Mouse (Mus musculus) midbrain, embryonic 14.5 days (tissue): ENCODE data around the gene Plxdc1. TPM values are rescaled to one million over a fixed set of nuclear protein-coding genes. Genes with fewer than 3 reads are reported as not detected.

ENCODE experiments used
- ATAC-seq: fragments of 200-750 bp; cut with Nextera tagmentation; 2 replicates; pipeline ENCODE4 v1.8.0; 2017; ENCODE audit warnings: moderate number of reproducible peaks, moderate library complexity; ENCODE audit not compliant: low FRiP score, low TSS enrichment
- DNase-seq: peaks from one replicate; pipeline ENCODE4 v3.0.0-alpha.2; 2015
- H3K27ac ChIP-seq: fragments of 300-500 bp; sonication (generic); replicated peaks from 2 replicates; pipeline ENCODE4 v1.5.1; 2014; ENCODE audit warnings: mild to moderate bottlenecking, low read depth, low read length, moderate library complexity
- H3K27me3 ChIP-seq: fragments of 300-500 bp; sonication (generic); 2 replicates; pipeline ENCODE4 v1.6.1; 2014; ENCODE audit warnings: low read length, control low read depth, mixed read lengths; ENCODE audit not compliant: control insufficient read depth, insufficient read depth
- H3K36me3 ChIP-seq: fragments of 300-500 bp; sonication (generic); 2 replicates; pipeline ENCODE4 v1.6.1; 2014; ENCODE audit warnings: low read length, control low read depth; ENCODE audit not compliant: control insufficient read depth, insufficient read depth
- H3K4me1 ChIP-seq: fragments of 300-500 bp; sonication (generic); 2 replicates; pipeline ENCODE4 v1.6.1; 2014; ENCODE audit warnings: mild to moderate bottlenecking, antibody characterized with exemption, low read length, control low read depth; ENCODE audit not compliant: control insufficient read depth, insufficient read depth
- H3K4me2 ChIP-seq: fragments of 300-500 bp; sonication (generic); 2 replicates; pipeline ENCODE4 v1.6.1; 2014; ENCODE audit warnings: mild to moderate bottlenecking, low read length, moderate library complexity
- H3K4me3 ChIP-seq: fragments of 300-500 bp; sonication (generic); replicated peaks from 2 replicates; pipeline ENCODE4 v1.5.1; 2014; ENCODE audit warnings: low read depth, low read length
- H3K9ac ChIP-seq: fragments of 300-500 bp; sonication (generic); replicated peaks from 2 replicates; pipeline ENCODE4 v1.6.1; 2014; ENCODE audit warnings: mild to moderate bottlenecking, low read length, moderate library complexity
- H3K9me3 ChIP-seq: fragments of 300-500 bp; sonication (generic); 2 replicates; pipeline ENCODE4 v1.6.1; 2016; ENCODE audit warnings: low read length, control low read depth, mixed read lengths; ENCODE audit not compliant: control insufficient read depth
- WGBS: fragments of 180-500 bp; shearing (Covaris S2); extraction: QIAGEN DNeasy Blood & Tissue Kit; methylation state at CpG from one replicate; pipeline ENCODE4 v1.1.7; 2014; 5-methylcytosine and 5-hydroxymethylcytosine counted together
- polyA plus RNA-seq: library from polyadenylated mRNA; unstranded; fragments of >200 nt; fragmentation: Nextera tagmentation; extraction: Ambion mirVana; gene quantifications from 2 replicates; pipeline ENCODE4 v1.2.1, GENCODE M21; 2014

Gene Plxdc1
- polyA plus RNA-seq, 1 experiment from 2014 or later: 0.96 TPM

DNA sequence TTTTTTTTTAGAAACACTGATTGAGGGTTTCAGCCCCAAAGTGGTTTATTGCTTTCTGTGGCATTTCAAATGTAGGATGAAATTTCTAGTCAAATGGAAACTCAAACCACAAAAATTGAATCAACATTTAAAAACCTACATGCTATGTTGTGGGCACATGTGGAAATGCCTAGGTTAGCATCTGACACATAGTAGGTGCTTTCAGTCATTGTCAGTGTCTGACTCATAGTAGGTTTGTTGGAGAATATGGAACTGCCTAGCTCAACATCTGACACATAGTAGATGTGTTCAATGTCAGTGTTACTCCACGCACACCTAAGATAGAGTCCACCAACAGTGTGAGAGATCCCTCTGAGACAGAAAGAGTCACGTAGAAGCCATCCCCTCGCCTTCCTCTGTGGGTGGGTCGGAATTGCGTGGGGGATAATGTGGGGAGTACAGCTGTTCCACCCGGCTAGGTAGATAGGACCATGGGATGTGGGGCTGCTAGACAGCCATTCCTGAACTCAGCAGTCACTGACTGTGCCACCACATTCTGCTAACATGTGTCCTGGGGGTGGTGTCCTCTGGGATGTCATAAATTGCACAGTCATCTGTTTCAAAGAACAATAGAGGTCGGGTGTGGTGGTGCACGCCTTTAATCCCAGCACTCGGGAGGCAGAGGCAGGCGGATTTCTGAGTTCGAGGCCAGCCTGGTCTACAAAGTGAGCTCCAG is 77.5 kb downstream of the Plxdc1 start:
- Histone ChIP-seq H3K27ac (no peak overlapping the region), H3K36me3 (no peaks in the 10 kb centered on the region), H3K4me2 (no peak overlapping the region), H3K27me3 (no peaks in the 10 kb centered on the region), H3K9me3 (no peaks in the 10 kb centered on the region), H3K4me1 (no peaks in the 10 kb centered on the region), H3K9ac (no peak overlapping the region), H3K4me3 (no peak overlapping the region)
- ATAC-seq (no peak), DNase-seq (no peak)
- 90% methylated on average over 11 of the region's 11 CpGs for WGBS

DNA sequence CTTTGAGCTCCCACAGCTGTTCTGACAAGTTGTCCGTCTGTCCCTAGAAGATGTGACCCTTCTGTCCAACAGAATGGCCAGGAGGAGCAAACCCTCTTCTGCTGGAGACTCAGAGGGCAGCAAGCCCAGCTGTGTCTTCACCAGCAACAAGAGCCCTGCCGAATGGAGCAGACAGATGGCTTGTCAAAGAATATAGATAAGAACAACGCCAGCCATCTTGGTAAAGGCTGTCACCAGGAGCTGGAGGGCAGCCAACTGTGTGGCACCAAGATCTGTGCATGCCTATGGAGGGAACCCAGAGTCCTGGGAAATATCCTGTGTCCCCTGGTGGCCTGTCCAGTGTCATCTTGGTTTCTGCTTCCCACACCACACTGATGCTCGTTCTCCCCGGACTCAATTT is 78.3 kb downstream of the Plxdc1 start:
- no peaks in the 10 kb centered on the region for H3K4me1 ChIP-seq
- no peak overlapping the region for H3K27ac ChIP-seq
- no peaks in the 10 kb centered on the region for H3K27me3 ChIP-seq
- H3K4me3 ChIP-seq: no peak overlapping the region
- no peaks in the 10 kb centered on the region for H3K9me3 ChIP-seq
- DNase-seq: no peak
- WGBS: 91% methylated on average over 5 of the region's 5 CpGs
- no peak overlapping the region for H3K9ac ChIP-seq
- H3K36me3 ChIP-seq: no peaks in the 10 kb centered on the region
- ATAC-seq: no peak
- no peak overlapping the region for H3K4me2 ChIP-seq

DNA sequence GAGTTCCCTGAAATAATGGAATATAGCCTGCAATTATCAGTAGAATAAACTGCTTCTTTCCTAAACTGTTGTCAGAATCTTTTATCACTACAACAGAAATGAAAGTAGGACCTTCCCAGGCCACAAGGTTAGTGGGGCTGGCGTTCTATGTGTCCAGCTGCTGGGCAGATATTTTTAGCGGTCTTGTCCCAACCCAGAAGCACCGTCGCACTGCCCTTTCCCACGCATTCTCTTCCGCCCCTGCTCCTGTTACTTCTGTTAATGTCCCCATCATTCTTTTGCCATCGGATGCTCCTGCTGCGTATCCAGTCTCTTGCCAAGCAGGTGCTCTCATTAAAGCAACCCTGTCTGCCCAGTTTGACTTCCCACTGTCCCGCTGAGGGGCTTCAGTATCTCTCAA is 79.3 kb downstream of the Plxdc1 start:
- H3K4me2 ChIP-seq: no peak overlapping the region
- no peak overlapping the region for H3K9ac ChIP-seq
- ATAC-seq (no peak), DNase-seq (no peak)
- 90% methylated on average over 9 of the region's 9 CpGs for WGBS
- H3K36me3 ChIP-seq: no peaks in the 10 kb centered on the region
- no peaks in the 10 kb centered on the region for H3K27me3 ChIP-seq
- no peak overlapping the region for H3K4me3 ChIP-seq
- no peaks in the 10 kb centered on the region for H3K4me1 ChIP-seq
- no peak overlapping the region for H3K27ac ChIP-seq
- H3K9me3 ChIP-seq: no peaks in the 10 kb centered on the region

DNA sequence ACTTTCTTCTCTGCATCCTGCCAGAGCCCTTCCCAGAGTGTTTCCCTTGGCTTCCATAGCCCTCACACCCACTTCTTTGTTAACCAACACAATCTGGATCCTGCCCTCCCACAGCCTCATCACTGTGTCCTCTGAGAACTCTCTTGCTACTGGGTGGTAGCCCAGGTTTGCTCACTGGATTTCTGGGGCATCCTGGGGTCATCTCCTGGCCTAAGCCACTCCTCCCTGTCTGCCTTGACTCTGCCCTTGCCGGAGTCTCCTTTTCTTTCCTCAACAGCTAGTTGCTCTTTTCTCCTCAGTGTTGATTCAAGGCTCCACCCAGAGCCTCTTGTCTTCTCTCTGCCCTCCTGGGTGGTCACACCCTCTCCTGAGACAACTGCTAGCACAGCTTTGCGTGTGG is 80.3 kb downstream of the Plxdc1 start:
- DNase-seq (no peak), ATAC-seq (no peak)
- H3K4me2 ChIP-seq: no peak overlapping the region
- H3K4me1 ChIP-seq: no peaks in the 10 kb centered on the region
- H3K36me3 ChIP-seq: no peaks in the 10 kb centered on the region
- WGBS: 63% methylated on average over 2 of the region's 2 CpGs
- no peak overlapping the region for H3K27ac ChIP-seq
- no peaks in the 10 kb centered on the region for H3K27me3 ChIP-seq
- H3K9ac ChIP-seq: no peak overlapping the region
- no peaks in the 10 kb centered on the region for H3K9me3 ChIP-seq
- no peak overlapping the region for H3K4me3 ChIP-seq

GRCm38 (mm10) chr11:97905540-97905939 is 80.7 kb downstream of the Plxdc1 start:
- WGBS: 88% methylated on average over 2 of the region's 2 CpGs
- no peaks in the 10 kb centered on the region for H3K27me3 ChIP-seq
- no peak for ATAC-seq
- H3K4me2 ChIP-seq: no peak overlapping the region
- H3K4me1 ChIP-seq: no peaks in the 10 kb centered on the region
- no peak overlapping the region for H3K4me3 ChIP-seq
- no peak for DNase-seq
- H3K9ac ChIP-seq: no peak overlapping the region
- no peaks in the 10 kb centered on the region for H3K36me3 ChIP-seq
- H3K27ac ChIP-seq: no peak overlapping the region
- no peaks in the 10 kb centered on the region for H3K9me3 ChIP-seq

DNA sequence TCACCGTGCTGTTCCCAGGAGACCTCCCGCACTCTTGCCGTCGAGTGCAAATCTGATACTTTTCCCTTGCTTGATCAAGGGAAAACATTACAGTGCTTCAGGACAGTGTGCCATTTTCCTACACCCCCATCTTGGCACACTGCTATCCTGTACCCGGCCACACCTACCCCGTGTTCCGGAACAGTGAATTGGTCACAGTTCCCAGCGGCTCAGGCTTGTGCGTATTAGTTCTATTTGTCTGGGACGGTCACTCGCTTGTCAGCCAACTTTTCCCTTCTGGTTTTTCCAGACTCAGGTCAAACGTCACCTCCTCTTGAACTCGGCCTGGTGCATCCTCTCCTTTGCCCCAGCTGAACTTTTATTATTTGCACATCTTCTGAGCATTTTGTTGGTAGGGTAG is 81.4 kb downstream of the Plxdc1 start:
- no peak for DNase-seq
- Histone ChIP-seq H3K27me3 (no peaks in the 10 kb centered on the region), H3K4me3 (no peak overlapping the region), H3K4me1 (no peaks in the 10 kb centered on the region), H3K9me3 (no peaks in the 10 kb centered on the region), H3K9ac (no peak overlapping the region), H3K4me2 (no peak overlapping the region), H3K27ac (no peak overlapping the region), H3K36me3 (no peaks in the 10 kb centered on the region)
- ATAC-seq: no peak
- WGBS: 88% methylated on average over 13 of the region's 13 CpGs

GRCm38 (mm10) chr11:97901806-97902205 is 84.4 kb downstream of the Plxdc1 start:
- no peaks in the 10 kb centered on the region for H3K4me1 ChIP-seq
- no peak overlapping the region for H3K27ac ChIP-seq
- H3K27me3 ChIP-seq: no peaks in the 10 kb centered on the region
- 81% methylated on average over 6 of the region's 6 CpGs for WGBS
- DNase-seq (no peak), ATAC-seq (no peak)
- no peak overlapping the region for H3K9ac ChIP-seq
- H3K4me3 ChIP-seq: no peak overlapping the region
- no peaks in the 10 kb centered on the region for H3K36me3 ChIP-seq
- H3K4me2 ChIP-seq: no peak overlapping the region
- no peaks in the 10 kb centered on the region for H3K9me3 ChIP-seq

GRCm38 (mm10) chr11:97899822-97900221 is 86.4 kb downstream of the Plxdc1 start:
- Histone ChIP-seq H3K4me3 (no peak overlapping the region), H3K27me3 (no peaks in the 10 kb centered on the region), H3K4me2 (no peak overlapping the region), H3K9ac (no peak overlapping the region), H3K9me3 (no peaks in the 10 kb centered on the region), H3K4me1 (no peaks in the 10 kb centered on the region), H3K27ac (no peak overlapping the region), H3K36me3 (no peaks in the 10 kb centered on the region)
- ATAC-seq (no peak), DNase-seq (peak; percentile 97)
- 3% methylated on average over 2 of the region's 2 CpGs for WGBS

- Histone ChIP-seq H3K36me3 (no peaks in the 10 kb centered on the region), H3K4me2 (no peak overlapping the region), H3K4me1 (no peaks in the 10 kb centered on the region), H3K9ac (no peak overlapping the region), H3K4me3 (no peak overlapping the region), H3K27ac (no peak overlapping the region), H3K27me3 (no peaks in the 10 kb centered on the region), H3K9me3 (no peaks in the 10 kb centered on the region)
- DNase-seq (no peak), ATAC-seq (no peak)
- WGBS: 78% methylated on average over 3 of the region's 3 CpGs
These were observed 88.6 kb downstream of the Plxdc1 start for GRCm38 (mm10) chr11:97897568-97898185.
